Mouse (Mus musculus) heart, postnatal 0 days (tissue): ENCODE measurements around the gene Ehbp1. TPM values are rescaled to one million over a fixed set of nuclear protein-coding genes. Genes with fewer than 3 reads are reported as not detected.

ENCODE experiments used
- ATAC-seq: fragments of 200-750 bp; cut with Nextera tagmentation; 2 replicates; pipeline ENCODE4 v1.8.0; 2017; ENCODE audit warnings: low read depth, moderate number of reproducible peaks, moderate library complexity; ENCODE audit not compliant: insufficient read depth
- DNase-seq: peaks from one replicate; pipeline ENCODE4 v3.0.0-alpha.2; 2016; ENCODE audit warnings: low spot score
- H3K27ac ChIP-seq: fragments of 300-500 bp; sonication (generic); 2 replicates; pipeline ENCODE4 v1.5.1; 2014; ENCODE audit warnings: low read depth, mild to moderate bottlenecking
- H3K27me3 ChIP-seq: fragments of 300-500 bp; sonication (generic); 2 replicates; pipeline ENCODE4 v1.6.1; 2014; ENCODE audit warnings: low read length, mixed read lengths; ENCODE audit not compliant: control insufficient read depth, insufficient read depth
- H3K36me3 ChIP-seq: fragments of 300-500 bp; sonication (generic); replicated peaks from 2 replicates; pipeline ENCODE4 v1.6.1; 2014; ENCODE audit warnings: low read length, mixed read lengths; ENCODE audit not compliant: control insufficient read depth, insufficient read depth
- H3K4me1 ChIP-seq: fragments of 300-500 bp; sonication (generic); 2 replicates; pipeline ENCODE4 v1.6.1; 2014; ENCODE audit warnings: antibody characterized with exemption; ENCODE audit not compliant: control insufficient read depth, insufficient read depth
- H3K4me2 ChIP-seq: fragments of 300-500 bp; sonication (generic); 2 replicates; pipeline ENCODE4 v1.6.1; 2014; ENCODE audit warnings: low read depth, mild to moderate bottlenecking, low read length, moderate library complexity
- H3K4me3 ChIP-seq: fragments of 300-500 bp; sonication (generic); 2 replicates; pipeline ENCODE4 v1.5.1; 2014; ENCODE audit warnings: low read depth, low read length
- H3K9ac ChIP-seq: fragments of 300-500 bp; sonication (generic); replicated peaks from 2 replicates; pipeline ENCODE4 v1.6.1; 2014; ENCODE audit warnings: low read depth, low read length, mixed read lengths
- H3K9me3 ChIP-seq: fragments of 300-500 bp; sonication (generic); replicated peaks from 2 replicates; pipeline ENCODE4 v1.6.1; 2016; ENCODE audit warnings: low read length; ENCODE audit not compliant: control insufficient read depth
- CTCF ChIP-seq: IDR thresholded peaks from 2 replicates; pipeline ENCODE4 v1.5.1; 2016; ENCODE audit warnings: antibody characterized with exemption, control low read depth, low read depth
- EP300 ChIP-seq: IDR thresholded peaks from 2 replicates; pipeline ENCODE4 v1.6.1; 2016; ENCODE audit warnings: antibody characterized with exemption, low read depth
- WGBS: fragments of 180-500 bp; shearing (Covaris S2); extraction: QIAGEN DNeasy Blood & Tissue Kit; methylation state at CpG from one replicate; pipeline ENCODE4 v1.1.7; 2014; 5-methylcytosine and 5-hydroxymethylcytosine counted together
- polyA plus RNA-seq: library from polyadenylated mRNA; unstranded; fragments of >200 nt; fragmentation: Nextera tagmentation; extraction: Ambion mirVana; gene quantifications from 2 replicates; pipeline ENCODE4 v1.2.1, GENCODE M21; 2015
- total RNA-seq: library from RNA; depleted of rRNA; stranded (reverse); fragments of >200 nt; gene quantifications from 2 replicates; pipeline ENCODE4 v1.2.3, GENCODE M21; 2014; ENCODE audit warnings: low replicate concordance

Gene Ehbp1
- total and polyA plus RNA-seq, 2 experiments from 2014 or later: 35.9 to 53.5 TPM

DNA sequence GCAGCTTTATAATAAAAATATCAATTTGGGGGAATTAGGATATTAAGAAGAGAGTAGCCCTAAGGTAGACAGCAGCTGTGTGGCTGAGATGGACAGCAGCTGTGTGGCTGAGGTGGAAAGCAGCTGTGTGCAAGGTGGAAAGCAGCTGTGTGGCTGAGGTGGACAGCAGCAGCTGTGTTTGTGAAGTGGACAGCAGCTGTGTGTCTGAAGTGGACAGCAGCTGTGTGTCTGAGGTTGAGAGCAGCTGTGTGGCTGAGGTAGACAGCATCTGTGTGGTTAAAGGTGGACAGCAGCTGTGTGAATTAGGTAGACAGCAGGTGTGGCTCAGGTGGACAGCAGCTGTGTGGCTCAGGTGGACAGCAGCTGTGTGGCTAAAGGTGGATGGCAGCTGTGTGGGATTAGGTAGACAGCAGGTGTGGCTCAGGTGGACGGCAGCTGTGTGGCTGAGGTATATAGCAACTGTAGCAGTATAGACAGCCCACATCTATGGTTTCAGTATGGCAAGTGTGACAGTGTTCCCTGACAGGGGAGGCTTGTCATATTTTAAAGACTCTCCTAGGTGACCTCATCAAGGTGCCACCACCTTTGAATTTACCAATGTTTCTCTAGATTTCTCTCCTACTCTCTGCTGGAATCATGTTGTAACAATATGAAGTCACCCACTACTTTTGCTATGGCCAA, 30.7 kb upstream of the Ehbp1 start:
- TF ChIP-seq CTCF (no peak), EP300 (no peak)
- no peak overlapping the region for H3K9ac ChIP-seq
- DNase-seq: no peak
- WGBS: 81% methylated on average over 1 of the region's 1 CpGs
- H3K4me2 ChIP-seq: no peak overlapping the region
- no peaks in the 10 kb centered on the region for H3K36me3 ChIP-seq
- H3K27ac ChIP-seq: no peak overlapping the region
- no peak for ATAC-seq
- no peaks in the 10 kb centered on the region for H3K4me1 ChIP-seq
- H3K27me3 ChIP-seq: no peaks in the 10 kb centered on the region
- no peak overlapping the region for H3K4me3 ChIP-seq
- no peaks in the 10 kb centered on the region for H3K9me3 ChIP-seq

GRCm38 (mm10) chr11:22369841-22370240, 27.7 kb upstream of the Ehbp1 start:
- ATAC-seq (no peak), DNase-seq (no peak)
- no peak for TF ChIP-seq EP300
- no peak overlapping the region for H3K4me2 ChIP-seq
- H3K27ac ChIP-seq: no peak overlapping the region
- no peak overlapping the region for H3K4me3 ChIP-seq
- no peaks in the 10 kb centered on the region for H3K36me3 ChIP-seq
- H3K27me3 ChIP-seq: no peaks in the 10 kb centered on the region
- no peaks in the 10 kb centered on the region for H3K4me1 ChIP-seq
- WGBS: 46% methylated on average over 2 of the region's 2 CpGs
- no peaks in the 10 kb centered on the region for H3K9me3 ChIP-seq
- H3K9ac ChIP-seq: no peak overlapping the region

DNA sequence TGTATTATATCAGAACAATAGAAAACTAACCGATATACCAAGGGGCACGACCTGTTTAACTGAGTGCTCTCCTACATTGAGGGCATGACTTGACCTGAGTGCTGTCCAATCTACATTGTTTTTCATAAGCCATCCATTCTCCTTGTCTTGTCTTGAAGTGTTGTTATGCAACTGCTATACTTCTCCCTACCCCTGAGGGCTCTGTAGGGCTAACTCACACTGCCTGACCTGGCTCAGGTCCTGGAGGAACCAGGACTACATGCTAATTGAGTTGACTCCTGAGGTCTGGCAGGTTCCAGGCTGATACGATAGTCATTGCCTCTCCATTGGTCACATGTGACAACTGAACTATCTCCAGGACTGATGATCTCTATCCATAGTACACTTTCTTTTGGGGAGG, 26.5 kb upstream of the Ehbp1 start:
- no peak overlapping the region for H3K27ac ChIP-seq
- no peak for TF ChIP-seq CTCF
- TF ChIP-seq EP300: no peak
- H3K4me1 ChIP-seq: no peaks in the 10 kb centered on the region
- no peak overlapping the region for H3K9ac ChIP-seq
- DNase-seq (no peak), ATAC-seq (no peak)
- H3K36me3 ChIP-seq: no peaks in the 10 kb centered on the region
- 85% methylated on average over 3 of the region's 3 CpGs for WGBS
- H3K4me2 ChIP-seq: no peak overlapping the region
- no peak overlapping the region for H3K4me3 ChIP-seq
- H3K27me3 ChIP-seq: no peaks in the 10 kb centered on the region
- no peaks in the 10 kb centered on the region for H3K9me3 ChIP-seq

GRCm38 (mm10) chr11:22366486-22366885, 24.4 kb upstream of the Ehbp1 start:
- Histone ChIP-seq H3K4me3 (no peak overlapping the region), H3K9ac (no peak overlapping the region), H3K27ac (no peak overlapping the region), H3K9me3 (no peaks in the 10 kb centered on the region), H3K27me3 (no peaks in the 10 kb centered on the region), H3K4me2 (no peak overlapping the region), H3K4me1 (no peaks in the 10 kb centered on the region), H3K36me3 (no peaks in the 10 kb centered on the region)
- TF ChIP-seq CTCF (no peak), EP300 (no peak)
- ATAC-seq: no peak
- DNase-seq: no peak
- WGBS: 76% methylated on average over 2 of the region's 2 CpGs

- H3K9me3 ChIP-seq: no peaks in the 10 kb centered on the region
- H3K27ac ChIP-seq: no peak overlapping the region
- H3K27me3 ChIP-seq: no peaks in the 10 kb centered on the region
- no peaks in the 10 kb centered on the region for H3K36me3 ChIP-seq
- DNase-seq: no peak
- no peak for TF ChIP-seq CTCF
- WGBS: 81% methylated on average over 6 of the region's 6 CpGs
- H3K4me2 ChIP-seq: no peak overlapping the region
- H3K4me1 ChIP-seq: no peaks in the 10 kb centered on the region
- H3K4me3 ChIP-seq: no peak overlapping the region
- no peak for ATAC-seq
- no peak overlapping the region for H3K9ac ChIP-seq
These were observed 12.0 kb upstream of the Ehbp1 start for GRCm38 (mm10) chr11:22353962-22354621.

DNA sequence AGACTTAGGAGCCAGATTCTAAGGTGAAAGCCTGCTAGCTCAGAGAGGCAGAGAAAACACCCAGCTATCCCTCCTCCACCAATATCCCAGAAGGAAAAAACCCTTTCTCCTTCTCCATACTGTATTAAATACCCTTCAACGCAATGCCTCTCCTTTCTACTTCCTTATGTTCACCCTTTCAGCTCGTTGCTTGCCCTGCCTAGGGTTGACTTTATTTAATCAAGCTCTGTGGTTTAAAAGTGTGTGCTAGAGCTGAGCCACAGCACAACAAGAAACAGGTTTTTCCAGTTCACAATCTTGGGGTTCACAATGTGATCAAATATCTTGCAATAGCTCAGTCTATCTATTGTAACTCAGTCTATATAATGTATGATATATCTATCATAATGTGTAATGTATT, 7.9 kb upstream of the Ehbp1 start:
- 64% methylated on average over 2 of the region's 2 CpGs for WGBS
- no peaks in the 10 kb centered on the region for H3K9me3 ChIP-seq
- DNase-seq: no peak
- H3K4me1 ChIP-seq: 0 out of 2 replicates have a peak, but pooled peaks cover 6% of the 10 kb centered on the region
- H3K4me2 ChIP-seq: no peak overlapping the region
- no peaks in the 10 kb centered on the region for H3K36me3 ChIP-seq
- no peak for ATAC-seq
- no peaks in the 10 kb centered on the region for H3K27me3 ChIP-seq
- no peak overlapping the region for H3K27ac ChIP-seq
- no peak overlapping the region for H3K9ac ChIP-seq
- TF ChIP-seq EP300: no peak
- no peak overlapping the region for H3K4me3 ChIP-seq
